Mouse (Mus musculus) bone marrow, adult 2 months (tissue): ENCODE measurements around the gene Spryd7.

Experiments used
- CTCF ChIP-seq: fragments of 200-500 bp; IDR thresholded peaks from 2 replicates; pipeline ENCODE4 v1.5.1; 2011; ENCODE audit warnings: low read length, control low read depth; ENCODE audit not compliant: control insufficient read depth, insufficient read depth
- POLR2A ChIP-seq: fragments of 200-500 bp; IDR thresholded peaks from 2 replicates; pipeline ENCODE4 v1.6.1; 2011; ENCODE audit warnings: low read depth, mild to moderate bottlenecking, control low read depth, low read length, borderline replicate concordance; ENCODE audit not compliant: control insufficient read depth

- TF ChIP-seq CTCF: no peak
- TF ChIP-seq POLR2A: no peak
Measured at GRCm38 (mm10) chr14:61529533-61529932, 27.2 kb downstream of the Spryd7 start.
